Mouse (Mus musculus): ENCODE results near the gene Smurf1. TPM values are rescaled to one million over a fixed set of nuclear protein-coding genes. Genes with fewer than 3 reads are reported as not detected.

Smurf1 gene
- total RNA-seq, 2 experiments from 2014 or later: 34.6 to 37.2 TPM

DNA sequence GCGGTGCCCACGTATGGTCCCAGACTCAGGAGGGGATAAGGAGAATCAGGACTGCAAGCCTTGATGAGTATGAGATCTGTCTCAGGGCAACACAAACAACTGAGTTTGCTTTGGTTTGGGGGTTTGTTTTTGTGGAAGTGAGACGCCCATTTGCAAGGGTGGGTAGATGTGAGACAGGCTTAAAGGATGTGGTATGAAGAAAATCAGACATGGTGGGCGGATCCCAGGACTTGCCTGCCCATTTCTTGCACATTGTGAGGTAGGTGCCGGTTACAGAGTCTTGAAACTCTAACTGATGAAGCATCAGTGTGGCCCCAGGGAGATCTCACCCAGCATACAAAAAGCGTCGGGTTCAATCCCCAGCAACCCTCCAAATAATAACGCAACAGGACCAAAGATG, 45.9 kb downstream of the Smurf1 start:
- intact Hi-C loops (cut with DNase I): loop anchor here (5.0 kb wide), 1 partner anchor 43 kb away; no protein-coding TSS in a partner anchor
- DNase-seq (ENCODE audit: low spot score in 2 of 2): no peak

- DNase-seq (ENCODE audit: low spot score in 2 of 2): no peak
- intact Hi-C loops (cut with DNase I): no loop called here
These were observed 46.5 kb downstream of the Smurf1 start for GRCm38 (mm10) chr5:144919194-144919593.

DNA sequence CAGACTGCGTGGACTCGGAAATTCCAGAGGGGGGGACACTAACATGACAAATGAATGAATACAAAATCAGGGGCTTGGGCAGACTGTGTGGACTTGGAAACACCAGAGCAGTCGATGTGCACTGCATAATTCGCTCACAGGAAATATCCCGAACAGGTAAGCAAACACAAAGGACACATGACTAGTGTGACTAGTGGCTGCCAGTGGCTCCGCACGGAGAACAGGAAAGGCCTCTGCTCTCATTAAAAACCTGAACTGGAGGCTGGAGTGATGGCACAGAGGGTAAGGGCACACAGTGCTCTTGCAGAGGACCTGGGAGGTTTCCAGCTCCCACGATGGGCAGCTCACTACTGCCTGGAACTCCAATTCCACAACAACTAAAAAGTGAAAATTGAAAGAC, 47.4 kb downstream of the Smurf1 start:
- intact Hi-C loops (cut with DNase I): no loop called here
- DNase-seq (ENCODE audit: low spot score in 2 of 2): no peak

DNA sequence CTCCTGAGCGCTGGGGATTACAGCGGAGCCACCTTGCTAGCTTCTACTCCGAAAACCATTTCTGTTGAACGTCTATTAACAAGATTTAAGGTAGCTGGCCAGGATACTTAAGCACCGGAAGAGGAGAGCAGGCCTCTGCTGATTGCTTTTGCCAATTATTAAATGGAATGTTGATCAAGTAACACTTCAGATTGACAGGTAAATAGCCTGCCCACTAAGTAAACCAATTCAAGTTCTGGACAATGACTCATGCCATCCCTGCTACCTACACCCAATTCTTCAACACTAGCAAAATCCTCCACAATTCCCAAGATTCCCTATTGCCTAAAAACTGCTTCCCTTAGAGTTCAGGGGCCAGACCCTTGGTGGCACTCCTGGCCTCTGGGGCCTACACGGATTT, 48.5 kb downstream of the Smurf1 start:
- intact Hi-C loops (cut with DNase I): no loop called here
- DNase-seq (ENCODE audit: low spot score in 2 of 2): no peak

DNA sequence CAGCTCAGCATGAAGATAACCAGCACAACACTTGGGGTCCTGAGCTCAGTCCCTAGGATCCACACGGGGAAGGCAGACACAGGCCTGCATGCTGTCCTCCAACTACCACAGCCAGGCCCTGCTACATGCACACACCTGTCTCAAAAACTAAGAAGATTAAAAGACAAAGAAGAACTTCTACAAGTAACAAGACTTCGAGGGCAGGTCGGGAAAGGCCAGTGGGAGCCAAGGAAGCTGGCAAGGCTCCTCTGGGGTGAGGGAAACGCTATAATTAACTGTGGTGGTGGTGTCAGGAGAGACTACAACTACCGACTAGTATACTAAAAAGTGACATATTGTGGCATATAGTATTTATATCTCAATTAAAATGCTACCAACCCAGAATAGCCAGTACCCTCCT, 49.8 kb downstream of the Smurf1 start:
- intact Hi-C loops (cut with DNase I): no loop called here
- DNase-seq (ENCODE audit: low spot score in 2 of 2): no peak

- intact Hi-C loops (cut with DNase I): loop anchor here (1.0 kb wide), 1 partner anchor 9 kb away; no protein-coding TSS in a partner anchor
- peak; percentile 76 to 82 for DNase-seq (ENCODE audit: low spot score in 2 of 2)
These were observed 51.2 kb downstream of the Smurf1 start for GRCm38 (mm10) chr5:144914433-144914906.

DNA sequence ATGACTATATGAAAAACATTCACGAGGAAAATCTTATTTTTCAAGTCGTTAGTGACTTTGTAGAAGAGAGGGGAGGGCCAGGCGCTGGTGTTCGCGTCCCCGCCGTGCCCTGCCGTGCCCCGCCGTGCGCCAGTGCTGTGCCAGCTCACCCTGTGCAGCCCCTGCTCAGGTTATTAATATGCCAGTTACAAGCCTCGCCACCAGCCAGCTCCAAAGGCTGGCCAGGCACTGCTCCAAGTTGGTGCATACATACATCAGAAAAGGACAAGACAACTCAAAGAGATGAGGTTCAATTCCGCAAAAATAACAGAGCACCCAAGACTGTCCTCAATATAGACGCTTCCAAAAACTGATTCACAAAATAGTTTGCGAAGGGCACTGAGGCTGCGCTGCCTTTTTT, 51.7 kb downstream of the Smurf1 start:
- DNase-seq (ENCODE audit: low spot score in 2 of 2): peak; percentile 49 to 60
- intact Hi-C loops (cut with DNase I): loop anchor here (1.0 kb wide), 1 partner anchor 9 kb away; no protein-coding TSS in a partner anchor

GRCm38 (mm10) chr5:144913361-144913760, 52.3 kb downstream of the Smurf1 start:
- intact Hi-C loops (cut with DNase I): no loop called here
- DNase-seq (ENCODE audit: low spot score in 2 of 2): no peak

DNA sequence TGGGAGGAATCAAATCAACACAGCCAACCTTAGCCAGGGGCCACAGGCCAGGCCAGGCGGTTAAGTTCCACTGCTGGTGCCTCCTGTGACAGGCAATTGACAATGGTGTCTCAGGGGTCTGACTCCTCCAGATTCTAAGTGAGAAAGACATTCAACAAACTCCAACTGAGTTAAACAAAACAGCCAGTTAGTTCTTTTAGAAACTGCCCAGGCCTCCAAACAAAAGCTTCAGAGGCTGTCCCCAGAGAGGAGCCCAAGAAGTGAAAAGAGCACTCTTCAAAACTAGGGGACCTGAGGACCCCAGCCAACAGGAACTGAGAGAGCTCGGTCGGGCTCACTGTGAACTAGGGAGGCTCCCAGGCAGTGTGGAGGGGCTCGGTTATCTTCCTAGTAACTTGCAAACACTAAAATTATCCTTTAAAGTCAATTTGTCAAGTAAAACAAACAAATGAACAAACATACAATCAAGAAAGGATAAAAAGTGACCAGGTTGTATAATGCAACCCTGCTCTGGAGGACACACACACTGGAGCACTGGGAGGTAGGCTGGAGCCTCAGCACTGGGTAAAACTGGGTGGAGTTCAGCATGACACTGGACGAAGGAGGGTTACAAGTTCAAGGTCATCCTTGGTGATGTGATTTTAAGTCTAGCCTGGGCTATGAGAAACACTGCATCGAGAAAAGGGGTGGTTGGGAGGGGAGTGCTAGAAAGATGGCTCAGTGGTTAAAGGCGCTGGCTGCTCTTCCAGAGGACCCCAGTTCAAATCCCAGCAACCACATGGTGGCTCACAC, 52.9 kb downstream of the Smurf1 start:
- DNase-seq (ENCODE audit: low spot score in 2 of 2): no peak
- intact Hi-C loops (cut with DNase I): no loop called here

DNA sequence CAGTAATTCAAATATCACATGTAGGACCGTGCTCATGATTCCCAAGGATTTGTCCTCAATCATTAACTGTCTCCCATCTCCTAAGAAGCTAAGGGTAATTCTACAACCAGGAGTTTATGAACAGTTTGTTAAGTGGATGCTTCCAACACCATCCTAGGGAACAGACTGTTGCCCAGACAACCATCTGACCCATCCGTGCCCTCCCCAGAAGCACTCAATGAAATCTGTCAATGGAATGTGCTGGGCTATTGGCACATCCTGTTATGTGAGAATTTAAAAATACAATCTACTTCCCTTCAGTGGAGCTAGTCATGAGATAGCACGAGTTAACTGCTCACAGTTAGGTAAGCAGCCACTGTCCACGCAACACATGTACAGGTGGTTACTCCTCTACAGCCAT, 56.1 kb downstream of the Smurf1 start:
- no peak for DNase-seq (ENCODE audit: low spot score in 2 of 2)
- intact Hi-C loops (cut with DNase I): no loop called here

DNA sequence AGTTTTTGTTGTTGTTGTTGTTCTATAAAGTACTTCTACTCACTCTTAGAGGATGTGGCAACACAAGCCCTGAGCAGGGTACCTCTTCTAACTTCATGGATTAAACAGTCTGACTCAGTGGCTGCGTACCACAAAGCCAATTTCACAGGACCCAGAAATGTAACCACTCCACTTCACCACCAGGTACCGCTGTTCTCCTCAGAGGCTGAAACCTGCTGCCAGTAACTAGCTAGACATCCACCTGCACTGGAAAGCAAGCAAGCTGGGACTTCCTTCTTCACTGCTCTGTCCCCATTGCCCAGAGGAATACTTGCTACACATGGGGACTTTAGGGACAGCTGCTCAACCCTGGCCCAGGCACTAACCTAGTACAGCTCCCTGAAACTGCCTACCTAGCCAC, 58.1 kb downstream of the Smurf1 start:
- no peak for DNase-seq (ENCODE audit: low spot score in 2 of 2)
- intact Hi-C loops (cut with DNase I): no loop called here

DNA sequence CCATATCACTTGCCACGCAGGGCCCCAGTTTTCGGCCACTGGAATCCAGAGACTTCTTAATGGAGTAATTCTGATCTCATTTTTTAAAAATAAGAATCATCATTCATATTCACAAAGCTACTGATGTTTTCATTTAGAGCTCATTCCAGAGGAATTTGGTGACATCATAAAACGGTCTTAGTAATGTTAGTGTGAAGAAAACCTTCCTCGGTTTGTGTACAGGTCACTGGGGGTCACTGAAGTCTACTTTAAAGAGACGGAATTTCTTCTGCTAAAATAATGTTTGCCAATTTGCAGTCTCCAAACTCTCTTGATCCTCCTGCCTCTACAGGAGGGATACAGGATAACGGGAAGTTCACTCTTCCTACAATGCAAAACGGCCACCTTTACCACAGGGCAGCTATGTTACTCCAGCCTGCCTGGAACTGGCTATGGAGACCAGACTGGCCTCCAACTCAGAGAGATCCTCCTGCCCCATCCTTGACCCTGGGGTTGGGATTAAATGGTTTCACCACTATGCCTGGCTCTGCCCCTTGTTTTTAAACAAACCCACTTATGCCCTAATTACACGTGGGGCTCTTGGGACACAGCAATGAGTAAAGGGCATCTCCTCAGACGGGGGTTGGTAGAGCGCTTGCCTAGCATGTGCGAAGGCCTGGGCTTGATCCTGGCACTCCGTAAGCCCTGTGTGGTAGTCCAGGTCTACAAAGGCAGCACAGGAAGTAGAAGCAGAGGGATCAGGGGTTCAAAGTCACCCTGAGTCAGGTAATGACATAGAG, 61.1 kb downstream of the Smurf1 start:
- intact Hi-C loops (cut with DNase I): no loop called here
- DNase-seq (ENCODE audit: low spot score in 2 of 2): no peak

DNA sequence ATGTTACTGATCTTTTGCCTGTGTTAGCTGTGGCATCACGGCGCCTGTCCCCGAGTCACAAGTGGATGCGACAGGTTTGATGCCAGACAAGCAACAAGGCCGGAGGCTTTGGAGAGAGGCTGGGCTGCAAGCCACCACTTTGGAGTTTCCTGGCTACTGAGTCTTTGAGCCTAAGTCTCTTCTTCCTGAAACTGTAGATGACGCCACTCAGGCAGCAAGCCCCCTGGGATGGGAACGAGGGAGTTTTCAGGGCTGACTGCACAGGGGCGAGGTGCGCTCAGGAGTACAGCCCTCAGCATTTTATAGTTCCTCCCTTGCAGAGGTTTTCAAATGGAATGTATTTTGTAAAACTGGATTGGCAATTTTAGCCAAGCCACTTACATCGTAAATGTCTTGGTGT, 63.9 kb downstream of the Smurf1 start:
- no peak for DNase-seq (ENCODE audit: low spot score in 2 of 2)
- intact Hi-C loops (cut with DNase I): no loop called here

- intact Hi-C loops (cut with DNase I): no loop called here
These were observed 64.6 kb downstream of the Smurf1 start for GRCm38 (mm10) chr5:144901035-144901434.

GRCm38 (mm10) chr5:144898448-144899052, 67.1 kb downstream of the Smurf1 start:
- intact Hi-C loops (cut with DNase I): no loop called here

More at GRCm38 (mm10) chr5:144901035-144901434, 64.6 kb downstream of the Smurf1 start:
- DNase-seq (ENCODE audit: low spot score in 2 of 2): no peak

DNA sequence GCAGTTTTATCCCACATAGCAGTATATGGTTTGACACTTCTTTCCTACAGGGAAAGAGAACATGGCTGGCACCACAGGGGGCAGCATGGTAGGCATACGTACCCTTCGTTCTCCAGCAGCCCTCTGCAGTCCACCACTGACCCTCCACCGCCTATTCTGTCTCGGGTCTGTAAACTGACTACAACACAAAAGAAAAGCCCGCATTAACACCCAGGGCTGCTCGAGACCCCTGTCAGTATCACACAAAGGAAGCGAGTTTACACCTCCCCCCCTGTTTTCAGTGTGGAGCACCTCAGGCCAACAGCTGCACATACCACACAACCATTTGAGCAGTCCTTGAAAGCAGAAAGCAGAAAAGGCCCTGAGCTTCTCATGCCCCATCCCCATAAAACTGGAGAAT, 67.8 kb downstream of the Smurf1 start:
- intact Hi-C loops (cut with DNase I): no loop called here
- no peak for DNase-seq (ENCODE audit: low spot score in 2 of 2)

More at GRCm38 (mm10) chr5:144898448-144899052, 67.1 kb downstream of the Smurf1 start:
- DNase-seq (ENCODE audit: low spot score in 2 of 2): no peak

GRCm38 (mm10) chr5:144891276-144891675, 74.4 kb downstream of the Smurf1 start:
- intact Hi-C loops (cut with DNase I): no loop called here
- no peak for DNase-seq (ENCODE audit: low spot score in 2 of 2)

GRCm38 (mm10) chr5:144885968-144886650, 79.5 kb downstream of the Smurf1 start:
- no peak for DNase-seq (ENCODE audit: low spot score in 2 of 2)
- intact Hi-C loops (cut with DNase I): no loop called here

DNA sequence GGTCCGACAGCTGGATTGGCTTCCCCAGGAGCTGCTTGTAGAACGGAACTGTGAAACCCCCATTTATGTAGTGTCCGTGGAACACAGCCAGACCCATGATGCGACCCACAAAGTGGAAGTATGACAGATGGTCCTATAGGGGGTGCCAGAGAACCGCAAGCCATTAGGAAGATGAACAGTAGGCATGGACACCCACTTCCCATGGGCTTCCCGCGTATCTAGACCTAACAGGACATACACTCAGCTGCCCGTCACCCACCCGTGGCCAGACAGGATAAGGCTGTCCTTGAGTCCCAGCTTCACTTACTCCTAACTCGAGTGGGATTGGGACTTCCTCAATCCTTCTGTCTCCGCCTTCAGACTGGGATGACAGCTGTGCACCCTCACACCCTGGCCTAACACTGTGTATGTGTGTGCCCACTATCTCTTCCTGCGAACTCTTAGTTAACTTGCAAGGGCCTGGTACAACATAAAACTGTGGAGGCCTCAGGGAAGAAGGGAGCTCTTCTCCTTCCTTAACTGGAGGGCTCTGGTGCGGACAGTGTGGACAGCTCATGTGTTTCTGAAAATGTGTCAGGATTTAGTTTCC, 80.9 kb downstream of the Smurf1 start:
- intact Hi-C loops (cut with DNase I): no loop called here
- peak; percentile 32 to 36 for DNase-seq (ENCODE audit: low spot score in 2 of 2)

Measured in left cerebral cortex, postnatal 36 days (tissue).